Mouse (Mus musculus) lung, embryonic 15.5 days (tissue): Measurements from ENCODE around the gene Acsm1. TPM values are rescaled to one million over a fixed set of nuclear protein-coding genes. Genes with fewer than 3 reads are reported as not detected.

ENCODE experiments used
- ATAC-seq: fragments of 200-750 bp; cut with Nextera tagmentation; 2 replicates; pipeline ENCODE4 v1.8.0; 2017; ENCODE audit warnings: moderate number of reproducible peaks, borderline replicate concordance; ENCODE audit not compliant: low FRiP score, low TSS enrichment; ENCODE audit errors: extremely low read depth
- H3K27ac ChIP-seq: fragments of 300-500 bp; sonication (generic); 2 replicates; pipeline ENCODE4 v1.5.1; 2015; ENCODE audit warnings: moderate library complexity, mild to moderate bottlenecking, inconsistent platforms
- H3K27me3 ChIP-seq: fragments of 300-500 bp; sonication (generic); 2 replicates; pipeline ENCODE4 v1.6.1; 2015; ENCODE audit warnings: inconsistent platforms
- H3K36me3 ChIP-seq: fragments of 300-500 bp; sonication (generic); 2 replicates; pipeline ENCODE4 v1.6.1; 2015; ENCODE audit warnings: inconsistent platforms
- H3K4me1 ChIP-seq: fragments of 300-500 bp; sonication (generic); 2 replicates; pipeline ENCODE4 v1.6.1; 2015; ENCODE audit warnings: inconsistent platforms
- H3K4me2 ChIP-seq: fragments of 300-500 bp; sonication (generic); 2 replicates; pipeline ENCODE4 v1.6.1; 2015; ENCODE audit warnings: inconsistent platforms, mild to moderate bottlenecking, moderate library complexity
- H3K4me3 ChIP-seq: fragments of 300-500 bp; sonication (generic); 2 replicates; pipeline ENCODE4 v1.5.1; 2015; ENCODE audit warnings: mild to moderate bottlenecking, inconsistent platforms
- H3K9ac ChIP-seq: fragments of 300-500 bp; sonication (generic); 2 replicates; pipeline ENCODE4 v1.6.1; 2015; ENCODE audit warnings: inconsistent platforms
- H3K9me3 ChIP-seq: fragments of 300-500 bp; sonication (generic); 2 replicates; pipeline ENCODE4 v1.6.1; 2016; ENCODE audit warnings: inconsistent platforms
- WGBS: fragments of 180-500 bp; shearing (Covaris S2); methylation state at CpG from one replicate; pipeline ENCODE4 v1.1.7; 2015; 5-methylcytosine and 5-hydroxymethylcytosine counted together
- polyA plus RNA-seq: library from polyadenylated mRNA; unstranded; fragments of >200 nt; fragmentation: Nextera tagmentation; extraction: Ambion mirVana; gene quantifications from 2 replicates; pipeline ENCODE4 v1.2.1, GENCODE M21; 2015

Acsm1 gene
- polyA plus RNA-seq, 1 experiment from 2014 or later: 4.0 TPM

GRCm38 (mm10) chr7:119605926-119606663 lies 731 bp upstream of the Acsm1 start:
- peak overlapping the region; percentile 89 for H3K27ac ChIP-seq
- ATAC-seq: no peak
- H3K4me2 ChIP-seq: no peak overlapping the region
- H3K36me3 ChIP-seq: no peaks in the 10 kb centered on the region
- H3K9ac ChIP-seq: no peak overlapping the region
- H3K4me3 ChIP-seq: no peak overlapping the region
- H3K27me3 ChIP-seq: no peaks in the 10 kb centered on the region
- WGBS: 56% methylated on average over 9 of the region's 9 CpGs
- no peaks in the 10 kb centered on the region for H3K9me3 ChIP-seq
- H3K4me1 ChIP-seq: 0 out of 2 replicates have a peak, but pooled peaks cover 7% of the 10 kb centered on the region

GRCm38 (mm10) chr7:119607796-119608515 lies 1.1 kb downstream of the Acsm1 start:
- H3K4me1 ChIP-seq: 0 out of 2 replicates have a peak, but pooled peaks cover 7% of the 10 kb centered on the region
- H3K9ac ChIP-seq: no peak overlapping the region
- peak overlapping the region; percentile 89 for H3K27ac ChIP-seq
- H3K9me3 ChIP-seq: no peaks in the 10 kb centered on the region
- WGBS: 52% methylated on average over 9 of the region's 9 CpGs
- no peaks in the 10 kb centered on the region for H3K36me3 ChIP-seq
- H3K27me3 ChIP-seq: no peaks in the 10 kb centered on the region
- H3K4me3 ChIP-seq: no peak overlapping the region
- H3K4me2 ChIP-seq: peak overlapping the region; percentile 13; the same call in 1 of the 2 replicates
- ATAC-seq: peak; percentile 88

GRCm38 (mm10) chr7:119616531-119616930 lies 9.7 kb downstream of the Acsm1 start:
- no peaks in the 10 kb centered on the region for H3K27me3 ChIP-seq
- no peaks in the 10 kb centered on the region for H3K9me3 ChIP-seq
- no peak overlapping the region for H3K27ac ChIP-seq
- H3K4me2 ChIP-seq: no peak overlapping the region
- WGBS: 15% methylated on average over 1 of the region's 1 CpGs
- H3K9ac ChIP-seq: no peak overlapping the region
- H3K4me3 ChIP-seq: no peak overlapping the region
- H3K4me1 ChIP-seq: no peaks in the 10 kb centered on the region
- no peak for ATAC-seq
- no peaks in the 10 kb centered on the region for H3K36me3 ChIP-seq

- Histone ChIP-seq H3K27ac (no peak overlapping the region), H3K4me2 (no peak overlapping the region), H3K9ac (no peak overlapping the region), H3K9me3 (no peaks in the 10 kb centered on the region), H3K4me3 (no peak overlapping the region), H3K27me3 (no peaks in the 10 kb centered on the region), H3K4me1 (no peaks in the 10 kb centered on the region), H3K36me3 (no peaks in the 10 kb centered on the region)
- ATAC-seq: no peak
- WGBS: 75% methylated on average over 6 of the region's 6 CpGs
These were observed 10.8 kb downstream of the Acsm1 start for GRCm38 (mm10) chr7:119617593-119617992.

- Histone ChIP-seq H3K4me1 (no peaks in the 10 kb centered on the region), H3K9me3 (no peaks in the 10 kb centered on the region), H3K4me3 (no peak overlapping the region), H3K36me3 (no peaks in the 10 kb centered on the region), H3K4me2 (no peak overlapping the region), H3K9ac (no peak overlapping the region), H3K27ac (no peak overlapping the region), H3K27me3 (no peaks in the 10 kb centered on the region)
- 41% methylated on average over 4 of the region's 4 CpGs for WGBS
- ATAC-seq: no peak
These were observed 11.5 kb downstream of the Acsm1 start for GRCm38 (mm10) chr7:119618209-119618935.

- ATAC-seq: no peak
- H3K4me2 ChIP-seq: no peak overlapping the region
- H3K9me3 ChIP-seq: no peaks in the 10 kb centered on the region
- H3K27ac ChIP-seq: no peak overlapping the region
- no peak overlapping the region for H3K9ac ChIP-seq
- no peaks in the 10 kb centered on the region for H3K36me3 ChIP-seq
- no peaks in the 10 kb centered on the region for H3K27me3 ChIP-seq
- H3K4me1 ChIP-seq: no peaks in the 10 kb centered on the region
- no peak overlapping the region for H3K4me3 ChIP-seq
These were observed 13.3 kb downstream of the Acsm1 start for GRCm38 (mm10) chr7:119620157-119620556.

- no peaks in the 10 kb centered on the region for H3K4me1 ChIP-seq
- no peak for ATAC-seq
These were observed 31.9 kb downstream of the Acsm1 start for GRCm38 (mm10) chr7:119638773-119639172.

GRCm38 (mm10) chr7:119642307-119642706 lies 35.5 kb downstream of the Acsm1 start:
- no peaks in the 10 kb centered on the region for H3K9me3 ChIP-seq
- 61% methylated on average over 5 of the region's 5 CpGs for WGBS
- H3K4me3 ChIP-seq: no peak overlapping the region
- no peaks in the 10 kb centered on the region for H3K36me3 ChIP-seq
- ATAC-seq: no peak
- H3K9ac ChIP-seq: no peak overlapping the region
- no peaks in the 10 kb centered on the region for H3K27me3 ChIP-seq
- H3K4me1 ChIP-seq: no peaks in the 10 kb centered on the region
- H3K27ac ChIP-seq: no peak overlapping the region
- H3K4me2 ChIP-seq: no peak overlapping the region

More at GRCm38 (mm10) chr7:119638773-119639172, 31.9 kb downstream of the Acsm1 start:
- Histone ChIP-seq H3K4me3 (no peak overlapping the region), H3K9me3 (no peaks in the 10 kb centered on the region), H3K4me2 (no peak overlapping the region), H3K27me3 (no peaks in the 10 kb centered on the region), H3K36me3 (no peaks in the 10 kb centered on the region), H3K27ac (no peak overlapping the region), H3K9ac (no peak overlapping the region)

- Histone ChIP-seq H3K9me3 (no peaks in the 10 kb centered on the region), H3K27ac (no peak overlapping the region), H3K4me3 (no peak overlapping the region), H3K9ac (no peak overlapping the region), H3K36me3 (no peaks in the 10 kb centered on the region), H3K4me2 (no peak overlapping the region), H3K4me1 (no peaks in the 10 kb centered on the region), H3K27me3 (no peaks in the 10 kb centered on the region)
- WGBS: 79% methylated on average over 3 of the region's 3 CpGs
- no peak for ATAC-seq
These were observed 61.1 kb downstream of the Acsm1 start for GRCm38 (mm10) chr7:119667893-119668292.

- H3K27me3 ChIP-seq: no peaks in the 10 kb centered on the region
- no peaks in the 10 kb centered on the region for H3K9me3 ChIP-seq
- H3K36me3 ChIP-seq: no peaks in the 10 kb centered on the region
- no peak for ATAC-seq
- no peaks in the 10 kb centered on the region for H3K4me1 ChIP-seq
- no peak overlapping the region for H3K27ac ChIP-seq
- 64% methylated on average over 5 of the region's 5 CpGs for WGBS
- no peak overlapping the region for H3K4me2 ChIP-seq
- no peak overlapping the region for H3K4me3 ChIP-seq
- no peak overlapping the region for H3K9ac ChIP-seq
These were observed 63.6 kb downstream of the Acsm1 start for GRCm38 (mm10) chr7:119670395-119670794.

GRCm38 (mm10) chr7:119670925-119671324 lies 64.1 kb downstream of the Acsm1 start:
- no peak overlapping the region for H3K4me2 ChIP-seq
- 51% methylated on average over 6 of the region's 6 CpGs for WGBS
- no peaks in the 10 kb centered on the region for H3K9me3 ChIP-seq
- ATAC-seq: no peak
- H3K27me3 ChIP-seq: no peaks in the 10 kb centered on the region
- no peaks in the 10 kb centered on the region for H3K4me1 ChIP-seq
- no peak overlapping the region for H3K9ac ChIP-seq
- H3K4me3 ChIP-seq: no peak overlapping the region
- H3K36me3 ChIP-seq: no peaks in the 10 kb centered on the region
- H3K27ac ChIP-seq: no peak overlapping the region

- Histone ChIP-seq H3K9ac (no peak overlapping the region), H3K27me3 (no peaks in the 10 kb centered on the region), H3K4me3 (no peak overlapping the region), H3K9me3 (no peaks in the 10 kb centered on the region), H3K27ac (no peak overlapping the region), H3K36me3 (no peaks in the 10 kb centered on the region), H3K4me2 (no peak overlapping the region), H3K4me1 (no peaks in the 10 kb centered on the region)
- 0 out of 2 replicates have a peak, but pooled peaks have one; percentile 49 for ATAC-seq
- 19% methylated on average over 6 of the region's 6 CpGs for WGBS
These were observed 66.6 kb downstream of the Acsm1 start for GRCm38 (mm10) chr7:119673465-119673864.
